Mouse (Mus musculus): ENCODE results near the gene Nacc2. TPM values are rescaled to one million over a fixed set of nuclear protein-coding genes. Genes with fewer than 3 reads are reported as not detected.

Nacc2 gene
- total and polyA plus RNA-seq, 2 experiments from 2014 or later: 18.3 to 18.9 TPM

- H3K4me3 ChIP-seq (ENCODE audit: low read depth, low read length): no peak overlapping the region
- no peaks in the 10 kb centered on the region for H3K27me3 ChIP-seq (ENCODE audit: insufficient read depth, low read length)
- H3K27ac ChIP-seq (ENCODE audit: low read depth, low read length): no peak overlapping the region
- no peaks in the 10 kb centered on the region for H3K36me3 ChIP-seq (ENCODE audit: insufficient read depth)
- 43% methylated on average over 7 of the region's 7 CpGs for WGBS
- ATAC-seq (no peak), DNase-seq (no peak)
- TF ChIP-seq CTCF (IDR thresholded peaks at IDR 0.05; ENCODE audit: low read depth): no peak
- no peak overlapping the region for H3K4me2 ChIP-seq (ENCODE audit: low read depth)
- H3K4me1 ChIP-seq (ENCODE audit: insufficient read depth): no peaks in the 10 kb centered on the region
- no peaks in the 10 kb centered on the region for H3K9me3 ChIP-seq (ENCODE audit: low read length)
- no peak overlapping the region for H3K9ac ChIP-seq
Measured at GRCm38 (mm10) chr2:26146337-26147042, 23.5 kb upstream of the Nacc2 start.

- DNase-seq (no peak), ATAC-seq (no peak)
- Histone ChIP-seq H3K4me3 (ENCODE audit: low read depth, low read length) (no peak overlapping the region), H3K4me1 (ENCODE audit: insufficient read depth) (no peaks in the 10 kb centered on the region), H3K36me3 (ENCODE audit: insufficient read depth) (no peaks in the 10 kb centered on the region), H3K9ac (no peak overlapping the region), H3K27ac (ENCODE audit: low read depth, low read length) (no peak overlapping the region), H3K9me3 (ENCODE audit: low read length) (no peaks in the 10 kb centered on the region), H3K4me2 (ENCODE audit: low read depth) (no peak overlapping the region), H3K27me3 (ENCODE audit: insufficient read depth, low read length) (no peaks in the 10 kb centered on the region)
- 86% methylated on average over 4 of the region's 4 CpGs for WGBS
- TF ChIP-seq CTCF (IDR thresholded peaks at IDR 0.05; ENCODE audit: low read depth): no peak
Measured at GRCm38 (mm10) chr2:26145113-26145512, 22.1 kb upstream of the Nacc2 start.

GRCm38 (mm10) chr2:26144331-26144730 lies 21.3 kb upstream of the Nacc2 start:
- no peak overlapping the region for H3K27ac ChIP-seq (ENCODE audit: low read depth, low read length)
- DNase-seq (no peak), ATAC-seq (no peak)
- no peaks in the 10 kb centered on the region for H3K9me3 ChIP-seq (ENCODE audit: low read length)
- H3K4me1 ChIP-seq (ENCODE audit: insufficient read depth): peaks cover 2% of the 10 kb centered on the region; the same call in 1 of the 2 replicates
- H3K4me2 ChIP-seq (ENCODE audit: low read depth): no peak overlapping the region
- WGBS: 85% methylated on average over 4 of the region's 4 CpGs
- H3K4me3 ChIP-seq (ENCODE audit: low read depth, low read length): no peak overlapping the region
- no peak for TF ChIP-seq CTCF (IDR thresholded peaks at IDR 0.05; ENCODE audit: low read depth)
- no peak overlapping the region for H3K9ac ChIP-seq
- no peaks in the 10 kb centered on the region for H3K27me3 ChIP-seq (ENCODE audit: insufficient read depth, low read length)
- no peaks in the 10 kb centered on the region for H3K36me3 ChIP-seq (ENCODE audit: insufficient read depth)

- WGBS: 58% methylated on average over 2 of the region's 2 CpGs
- H3K27me3 ChIP-seq (ENCODE audit: insufficient read depth, low read length): no peaks in the 10 kb centered on the region
- H3K4me3 ChIP-seq (ENCODE audit: low read depth, low read length): no peak overlapping the region
- H3K9me3 ChIP-seq (ENCODE audit: low read length): no peaks in the 10 kb centered on the region
- H3K9ac ChIP-seq: no peak overlapping the region
- TF ChIP-seq CTCF (IDR thresholded peaks at IDR 0.05; ENCODE audit: low read depth): no peak
- peaks cover 5% of the 10 kb centered on the region; the same call in 1 of the 2 replicates for H3K4me1 ChIP-seq (ENCODE audit: insufficient read depth)
- no peak overlapping the region for H3K27ac ChIP-seq (ENCODE audit: low read depth, low read length)
- H3K4me2 ChIP-seq (ENCODE audit: low read depth): no peak overlapping the region
- no peak for DNase-seq
- no peaks in the 10 kb centered on the region for H3K36me3 ChIP-seq (ENCODE audit: insufficient read depth)
- no peak for ATAC-seq
Measured at GRCm38 (mm10) chr2:26143556-26143955, 20.5 kb upstream of the Nacc2 start.

- TF ChIP-seq CTCF (IDR thresholded peaks at IDR 0.05; ENCODE audit: low read depth): no peak
- ATAC-seq: no peak
- H3K4me3 ChIP-seq (ENCODE audit: low read depth, low read length): no peak overlapping the region
Measured at GRCm38 (mm10) chr2:26142986-26143385, 20.0 kb upstream of the Nacc2 start.

GRCm38 (mm10) chr2:26141893-26142635 lies 19.0 kb upstream of the Nacc2 start:
- Histone ChIP-seq H3K27me3 (ENCODE audit: insufficient read depth, low read length) (no peaks in the 10 kb centered on the region), H3K4me1 (ENCODE audit: insufficient read depth) (peaks cover 5% of the 10 kb centered on the region; the same call in 1 of the 2 replicates), H3K9me3 (ENCODE audit: low read length) (no peaks in the 10 kb centered on the region), H3K27ac (ENCODE audit: low read depth, low read length) (no peak overlapping the region), H3K9ac (no peak overlapping the region), H3K4me2 (ENCODE audit: low read depth) (no peak overlapping the region), H3K4me3 (ENCODE audit: low read depth, low read length) (no peak overlapping the region), H3K36me3 (ENCODE audit: insufficient read depth) (peaks cover 7% of the 10 kb centered on the region)
- 66% methylated on average over 12 of the region's 12 CpGs for WGBS
- TF ChIP-seq CTCF (IDR thresholded peaks at IDR 0.05; ENCODE audit: low read depth): peak; percentile 72
- DNase-seq (peak; percentile 49), ATAC-seq (no peak)

More at GRCm38 (mm10) chr2:26142986-26143385, 20.0 kb upstream of the Nacc2 start:
- Histone ChIP-seq H3K9me3 (ENCODE audit: low read length) (no peaks in the 10 kb centered on the region), H3K4me2 (ENCODE audit: low read depth) (no peak overlapping the region), H3K27ac (ENCODE audit: low read depth, low read length) (no peak overlapping the region), H3K9ac (no peak overlapping the region), H3K27me3 (ENCODE audit: insufficient read depth, low read length) (no peaks in the 10 kb centered on the region), H3K4me1 (ENCODE audit: insufficient read depth) (peaks cover 5% of the 10 kb centered on the region; the same call in 1 of the 2 replicates), H3K36me3 (ENCODE audit: insufficient read depth) (peaks cover under 1% of the 10 kb centered on the region)
- no peak for DNase-seq
- WGBS: 88% methylated on average over 3 of the region's 3 CpGs

- 16% methylated on average over 6 of the region's 6 CpGs for WGBS
- no peak for ATAC-seq
- H3K27me3 ChIP-seq (ENCODE audit: insufficient read depth, low read length): no peaks in the 10 kb centered on the region
- H3K9ac ChIP-seq: peak overlapping the region; percentile 85
- H3K4me2 ChIP-seq (ENCODE audit: low read depth): peak overlapping the region; percentile 96
- peaks cover 5% of the 10 kb centered on the region; the same call in 1 of the 2 replicates for H3K4me1 ChIP-seq (ENCODE audit: insufficient read depth)
- DNase-seq: no peak
- peak overlapping the region; percentile 85 for H3K4me3 ChIP-seq (ENCODE audit: low read depth, low read length)
- H3K27ac ChIP-seq (ENCODE audit: low read depth, low read length): peak overlapping the region; percentile 95
- no peak for TF ChIP-seq CTCF (IDR thresholded peaks at IDR 0.05; ENCODE audit: low read depth)
- H3K36me3 ChIP-seq (ENCODE audit: insufficient read depth): peaks cover 7% of the 10 kb centered on the region
- no peaks in the 10 kb centered on the region for H3K9me3 ChIP-seq (ENCODE audit: low read length)
Measured at GRCm38 (mm10) chr2:26140903-26141302, 17.9 kb upstream of the Nacc2 start.

Measured in forebrain, postnatal 0 days (tissue).